Mouse (Mus musculus) Muller cell, postnatal 12 days (primary cell): ENCODE measurements around the gene Cadm3.
"Not testable (repeated sequence)": the region's sequence is repeated elsewhere in the genome, so short reads cannot be mapped to it uniquely, and the experiment has no call there.

ENCODE experiments used
- DNase-seq: peaks from one replicate; pipeline ENCODE4 v3.0.0-alpha.2; 2015; ENCODE audit errors: inconsistent ontology term

The Cadm3 gene

DNA sequence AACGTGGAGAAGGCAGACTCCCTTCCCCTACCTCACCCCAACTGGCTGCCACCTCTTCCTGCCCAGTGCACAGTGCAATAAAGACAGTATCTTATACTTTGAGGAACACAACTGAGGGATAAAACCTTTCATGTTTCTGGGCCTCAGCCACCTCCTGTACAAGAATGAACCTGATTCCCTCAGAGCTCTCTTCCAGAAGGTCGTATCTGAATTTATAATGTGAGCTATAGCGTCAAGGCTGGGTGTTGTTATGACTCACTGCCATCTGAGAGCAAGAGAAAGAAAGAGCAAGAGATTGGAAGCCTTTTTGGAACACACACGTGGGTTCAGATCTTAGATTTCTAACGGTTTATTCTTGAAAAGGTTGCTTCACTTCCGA, 45.3 kb downstream of the Cadm3 start:
- DNase-seq, result no peak

DNA sequence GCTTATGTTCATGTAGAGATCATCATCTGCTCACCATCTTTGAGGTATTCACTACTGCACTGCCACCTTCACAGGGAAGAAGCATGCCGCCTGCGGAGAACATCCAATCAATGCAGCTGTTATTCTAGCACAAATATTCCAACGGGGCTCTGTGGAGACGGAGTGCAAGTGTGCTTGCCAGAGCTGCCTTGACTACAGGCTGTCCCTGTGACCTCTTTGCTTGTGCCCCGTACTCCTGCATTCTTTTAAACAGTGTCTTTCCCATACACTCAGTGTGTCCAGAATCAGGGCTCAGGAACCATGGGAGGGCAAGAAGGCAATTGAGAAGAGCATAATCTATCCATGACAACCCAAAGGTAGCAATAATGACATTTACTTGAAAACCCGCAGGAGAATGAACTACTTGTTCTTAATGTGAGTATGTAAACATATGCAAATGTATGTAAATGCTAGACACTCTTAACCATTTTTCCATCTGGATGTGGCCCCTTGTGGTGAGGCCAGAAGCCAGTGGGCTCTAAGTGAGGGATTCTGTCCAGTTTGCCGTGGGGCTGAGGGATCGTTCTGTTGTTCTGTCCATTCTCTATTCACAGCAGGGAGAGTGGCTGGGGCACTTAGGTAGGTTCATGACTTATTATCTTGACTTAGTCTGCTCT, 45.8 kb downstream of the Cadm3 start:
- no peak for DNase-seq

DNA sequence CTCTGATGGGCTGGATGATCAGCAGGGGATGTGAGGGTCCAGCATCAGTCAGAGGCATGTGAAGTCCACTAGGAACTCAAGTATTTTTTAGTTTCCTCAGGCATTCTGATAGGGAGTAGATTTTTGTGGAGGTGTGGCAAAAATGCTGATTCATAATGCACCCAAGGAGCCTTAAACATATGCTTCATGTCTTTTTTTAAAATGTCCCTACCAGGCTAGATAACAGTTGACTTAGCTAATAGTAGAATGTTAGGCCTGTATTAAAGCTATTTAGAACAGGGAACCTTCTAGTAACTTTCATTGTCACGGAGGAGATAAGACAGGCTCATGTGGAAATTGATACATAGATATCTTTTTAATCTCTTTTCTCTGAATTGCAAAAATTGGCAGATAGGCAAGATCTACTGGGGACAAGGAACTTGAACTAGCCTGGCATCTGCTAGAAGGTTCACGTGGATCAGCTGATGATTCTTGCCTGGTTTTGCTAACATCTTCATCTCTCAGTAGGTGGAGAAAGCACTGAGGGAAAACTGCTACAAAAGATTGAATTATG, 49.5 kb downstream of the Cadm3 start:
- no peak for DNase-seq

DNA sequence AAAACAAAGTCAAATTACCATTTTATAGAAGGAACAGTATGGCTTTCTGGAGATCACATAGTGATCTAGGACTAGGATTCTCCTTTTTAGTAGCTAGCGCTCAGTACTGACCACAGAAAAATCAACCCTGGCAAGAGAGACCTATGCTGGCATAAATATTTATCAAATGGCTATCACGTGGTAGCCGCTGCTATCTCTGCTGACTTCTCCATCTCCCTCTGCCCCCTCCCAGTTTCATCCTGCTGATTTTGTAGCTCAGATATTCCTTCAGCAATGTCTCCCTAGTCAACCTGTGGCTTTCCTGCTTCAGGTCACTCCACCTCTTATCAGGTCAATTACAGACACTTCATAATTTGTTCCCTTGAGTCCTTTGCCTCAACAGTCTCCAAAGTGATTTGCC, 51.8 kb downstream of the Cadm3 start:
- no peak for DNase-seq

DNA sequence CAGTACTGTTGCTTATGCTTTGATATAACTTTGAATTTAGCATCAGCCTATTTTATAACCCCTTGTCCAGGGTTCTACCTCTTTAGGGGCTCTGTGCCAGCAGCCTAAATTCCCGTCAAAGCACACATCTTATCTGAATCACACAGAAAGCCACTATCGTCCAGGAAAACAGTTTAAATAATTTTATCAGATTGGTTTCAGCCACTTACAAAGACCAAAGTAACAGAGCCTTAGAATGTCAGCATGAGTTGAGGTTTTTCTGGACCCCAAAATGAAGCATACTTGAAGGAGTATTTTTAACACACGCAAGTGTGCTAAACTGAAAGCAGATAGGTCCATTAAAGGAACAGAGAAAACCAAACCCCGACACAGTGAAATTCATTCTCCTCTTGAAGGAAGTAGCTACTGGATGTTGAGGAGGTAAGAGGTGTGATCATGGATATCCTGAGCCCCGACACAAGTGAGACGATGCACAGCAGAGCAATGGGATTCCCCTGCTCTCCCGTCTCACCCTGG, 53.9 kb downstream of the Cadm3 start:
- DNase-seq, result not testable (repeated sequence)

DNA sequence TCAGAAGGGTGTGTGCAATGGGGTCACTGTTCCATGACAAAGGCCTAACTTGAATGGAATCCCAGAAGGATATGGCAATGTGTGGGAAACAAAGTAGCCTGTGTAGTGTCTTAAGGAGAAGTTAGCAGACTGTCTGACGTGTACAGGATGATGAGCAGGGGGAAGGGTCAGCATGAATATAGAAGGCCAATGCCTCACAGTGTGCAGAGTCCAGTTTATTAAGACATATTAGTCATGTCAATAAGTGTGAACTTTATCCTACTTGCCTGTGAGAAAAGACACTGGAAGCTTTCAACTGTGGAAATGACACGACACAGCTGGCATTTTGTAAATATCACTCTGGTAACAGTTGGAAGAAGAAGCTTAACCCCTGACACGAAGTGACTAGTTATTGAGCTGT, 64.7 kb downstream of the Cadm3 start:
- DNase-seq, result not testable (repeated sequence)
